Mouse (Mus musculus): ENCODE measurements around the gene Sec61b. TPM values are rescaled to one million over a fixed set of nuclear protein-coding genes. Genes with fewer than 3 reads are reported as not detected.

The Sec61b gene
- total RNA-seq, 2 experiments from 2014 or later = 37.4 to 43.7 TPM

- peak overlapping the region; percentile 73 for H3K27ac ChIP-seq
- DNase-seq = no peak
- intact Hi-C loops (cut with DNase I) = no loop called here
- H3K4me3 ChIP-seq = peak overlapping the region; percentile 22; the same call in 1 of the 2 replicates
- no peak for TF ChIP-seq CTCF (IDR thresholded peaks at IDR 0.05)
Measured at GRCm38 (mm10) chr4:47493456-47493855, 19.0 kb downstream of the Sec61b start.

GRCm38 (mm10) chr4:47494137-47494536 lies 19.7 kb downstream of the Sec61b start:
- TF ChIP-seq CTCF (IDR thresholded peaks at IDR 0.05) = no peak
- intact Hi-C loops (cut with DNase I) = no loop called here
- peak overlapping the region; percentile 73 for H3K27ac ChIP-seq

GRCm38 (mm10) chr4:47494686-47495085 lies 20.2 kb downstream of the Sec61b start:
- no peak for TF ChIP-seq CTCF (IDR thresholded peaks at IDR 0.05)
- DNase-seq = no peak
- Histone ChIP-seq H3K27ac (no peak overlapping the region), H3K4me3 (no peak overlapping the region)
- intact Hi-C loops (cut with DNase I) = no loop called here

More at GRCm38 (mm10) chr4:47494137-47494536, 19.7 kb downstream of the Sec61b start:
- no peak overlapping the region for H3K4me3 ChIP-seq
- DNase-seq = no peak

GRCm38 (mm10) chr4:47497811-47498385 lies 23.4 kb downstream of the Sec61b start:
- no peak for TF ChIP-seq CTCF (IDR thresholded peaks at IDR 0.05)
- intact Hi-C loops (cut with DNase I) = loop anchor here (2.0 kb wide), 2 partner anchors 23 to 173 kb away; partner anchors contain the start of genes Alg2 and Sec61b
- peak overlapping the region; percentile 96 for H3K27ac ChIP-seq
- H3K4me3 ChIP-seq = no peak overlapping the region
- peak; percentile 93 for DNase-seq

GRCm38 (mm10) chr4:47499121-47499545 lies 24.7 kb downstream of the Sec61b start:
- intact Hi-C loops (cut with DNase I) = loop anchor here (1.0 to 2.0 kb wide), 4 partner anchors 24 to 545 kb away; partner anchors contain the start of genes Alg2 and Sec61b
- H3K4me3 ChIP-seq = no peak overlapping the region
- H3K27ac ChIP-seq = peak overlapping the region; percentile 96
- peak; percentile 87 for DNase-seq
- no peak for TF ChIP-seq CTCF (IDR thresholded peaks at IDR 0.05)

- DNase-seq = peak; percentile 40
- intact Hi-C loops (cut with DNase I) = loop anchor here (5.0 kb wide), 1 partner anchor 65 kb away; no protein-coding TSS in a partner anchor
- no peak overlapping the region for H3K4me3 ChIP-seq
- TF ChIP-seq CTCF (IDR thresholded peaks at IDR 0.05) = peak; percentile 85
- H3K27ac ChIP-seq = no peak overlapping the region
Measured at GRCm38 (mm10) chr4:47502546-47502971, 28.1 kb downstream of the Sec61b start.

GRCm38 (mm10) chr4:47503045-47503444 lies 28.6 kb downstream of the Sec61b start:
- Histone ChIP-seq H3K27ac (no peak overlapping the region), H3K4me3 (no peak overlapping the region)
- no peak for TF ChIP-seq CTCF (IDR thresholded peaks at IDR 0.05)
- DNase-seq = no peak
- intact Hi-C loops (cut with DNase I) = loop anchor here (5.0 kb wide), 1 partner anchor 66 kb away; no protein-coding TSS in a partner anchor

- intact Hi-C loops (cut with DNase I) = loop anchor here (5.0 kb wide), 2 partner anchors 68 to 72 kb away; no protein-coding TSS in a partner anchor
- Histone ChIP-seq H3K27ac (peak overlapping the region; percentile 21; the same call in 1 of the 2 replicates), H3K4me3 (no peak overlapping the region)
- no peak for TF ChIP-seq CTCF (IDR thresholded peaks at IDR 0.05)
- DNase-seq = no peak
Measured at GRCm38 (mm10) chr4:47504841-47505517, 30.5 kb downstream of the Sec61b start.

GRCm38 (mm10) chr4:47518551-47519181 lies 44.2 kb downstream of the Sec61b start:
- TF ChIP-seq CTCF (IDR thresholded peaks at IDR 0.05) = no peak
- intact Hi-C loops (cut with DNase I) = loop anchor here (10.0 kb wide), 1 partner anchor 676 kb away; no protein-coding TSS in a partner anchor
- Histone ChIP-seq H3K27ac (no peak overlapping the region), H3K4me3 (no peak overlapping the region)
- DNase-seq = no peak

- Histone ChIP-seq H3K4me3 (no peak overlapping the region), H3K27ac (no peak overlapping the region)
- intact Hi-C loops (cut with DNase I) = no loop called here
- no peak for DNase-seq
- TF ChIP-seq CTCF (IDR thresholded peaks at IDR 0.05) = no peak
Measured at GRCm38 (mm10) chr4:47520076-47520475, 45.6 kb downstream of the Sec61b start.

GRCm38 (mm10) chr4:47521884-47522605 lies 47.6 kb downstream of the Sec61b start:
- intact Hi-C loops (cut with DNase I) = no loop called here
- peak; percentile 61 for TF ChIP-seq CTCF (IDR thresholded peaks at IDR 0.05)
- no peak for DNase-seq
- Histone ChIP-seq H3K4me3 (no peak overlapping the region), H3K27ac (no peak overlapping the region)

GRCm38 (mm10) chr4:47529866-47530265 lies 55.4 kb downstream of the Sec61b start:
- Histone ChIP-seq H3K27ac (no peak overlapping the region), H3K4me3 (no peak overlapping the region)
- DNase-seq = no peak
- intact Hi-C loops (cut with DNase I) = no loop called here
- TF ChIP-seq CTCF (IDR thresholded peaks at IDR 0.05) = no peak

Other genes with a start within 250 kb of the Sec61b start
- gene Tgfbr1, start 121.4 kb upstream of the Sec61b start, total RNA-seq (2021) = 10 to 100 TPM; 19.2 to 32.2 TPM
- 10 to 100 TPM; 11.2 to 11.4 TPM for gene Alg2, start 325 bp upstream of the Sec61b start, total RNA-seq (2021)